Mouse (Mus musculus) left cerebral cortex, postnatal 25 days (tissue): Measurements from ENCODE around the gene Wdr83os. TPM values are rescaled to one million over a fixed set of nuclear protein-coding genes. Genes with fewer than 3 reads are reported as not detected.
A peak's percentile ranks its signal among the peaks of the same experiment; 100 is the strongest.
"Not testable (repeated sequence)": the region's sequence is repeated elsewhere in the genome, so short reads cannot be mapped to it uniquely, and the experiment has no call there.

Source experiments
- DNase-seq, 2 experiments: peaks; one replicate each; pipeline ENCODE4 v3.0.0; 2022; ENCODE audit warnings: low spot score in 2 of 2, mixed read lengths in 1 of 2
- intact Hi-C: fragments of 180-260 bp; cut with DNase I; formaldehyde crosslinking; loops from one replicate; pipeline ENCODE4 v1.15.1; 2025
- microRNA-seq, 2 experiments: library from miRNA; unstranded; fragments of <30 nt; microRNA quantifications; one replicate each; pipeline ENCODE4 v1.2.0; 2022
- total RNA-seq, 2 experiments: library from RNA; stranded (reverse); gene quantifications; 2 replicates each; pipeline ENCODE4 v1.2.3; 2021

Wdr83os gene
- total RNA-seq, 2 experiments from 2014 or later, result 49.8 to 54.5 TPM

DNA sequence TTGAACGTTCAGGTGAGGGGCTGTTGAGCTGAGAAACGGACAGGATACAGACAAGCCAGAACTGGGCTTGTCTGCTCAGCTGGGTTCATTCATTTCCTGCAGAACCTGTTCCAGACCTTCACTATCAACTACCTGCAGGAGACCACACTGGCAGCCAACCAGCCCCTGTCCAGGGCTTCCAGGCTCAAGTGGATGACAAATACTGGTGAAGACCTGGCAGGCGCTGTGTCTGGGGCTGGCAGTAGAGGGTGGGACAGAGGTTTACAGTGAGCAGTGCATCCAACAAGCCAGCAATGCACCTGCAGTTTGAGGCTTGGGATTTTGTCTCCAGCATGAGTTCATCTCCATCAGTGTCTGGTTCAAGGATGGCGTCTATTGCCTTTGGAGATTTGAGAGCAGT is 16.3 kb downstream of the Wdr83os start:
- DNase-seq, result no peak
- intact Hi-C loops, result no loop called here

- DNase-seq, result no peak
- intact Hi-C loops, result no loop called here
These were observed 19.6 kb downstream of the Wdr83os start for GRCm38 (mm10) chr8:85100076-85100665.

- intact Hi-C loops, result no loop called here
- no peak for DNase-seq
These were observed 32.7 kb downstream of the Wdr83os start for GRCm38 (mm10) chr8:85113241-85113640.

- intact Hi-C loops, result no loop called here
- no peak for DNase-seq
These were observed 35.0 kb downstream of the Wdr83os start for GRCm38 (mm10) chr8:85115501-85115900.

DNA sequence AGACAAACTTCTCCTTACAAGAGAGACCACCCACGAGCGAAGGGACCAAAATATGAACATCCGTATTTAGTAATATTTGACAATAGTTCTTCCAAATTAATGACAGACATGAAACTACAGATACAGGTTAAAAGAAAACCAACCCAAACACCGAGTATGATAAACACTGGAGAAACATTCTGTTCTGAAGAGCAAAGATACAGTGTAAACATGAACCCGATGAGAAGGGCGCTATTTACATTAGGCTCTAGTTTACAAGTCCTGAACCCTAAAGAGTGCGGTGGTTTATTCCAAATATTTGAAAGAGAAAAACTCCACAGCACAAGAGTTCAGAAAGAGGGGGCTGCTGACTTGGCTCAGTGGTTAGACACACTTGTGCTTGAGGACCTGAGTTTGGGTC is 36.4 kb downstream of the Wdr83os start:
- no peak for DNase-seq
- intact Hi-C loops, result no loop called here

DNA sequence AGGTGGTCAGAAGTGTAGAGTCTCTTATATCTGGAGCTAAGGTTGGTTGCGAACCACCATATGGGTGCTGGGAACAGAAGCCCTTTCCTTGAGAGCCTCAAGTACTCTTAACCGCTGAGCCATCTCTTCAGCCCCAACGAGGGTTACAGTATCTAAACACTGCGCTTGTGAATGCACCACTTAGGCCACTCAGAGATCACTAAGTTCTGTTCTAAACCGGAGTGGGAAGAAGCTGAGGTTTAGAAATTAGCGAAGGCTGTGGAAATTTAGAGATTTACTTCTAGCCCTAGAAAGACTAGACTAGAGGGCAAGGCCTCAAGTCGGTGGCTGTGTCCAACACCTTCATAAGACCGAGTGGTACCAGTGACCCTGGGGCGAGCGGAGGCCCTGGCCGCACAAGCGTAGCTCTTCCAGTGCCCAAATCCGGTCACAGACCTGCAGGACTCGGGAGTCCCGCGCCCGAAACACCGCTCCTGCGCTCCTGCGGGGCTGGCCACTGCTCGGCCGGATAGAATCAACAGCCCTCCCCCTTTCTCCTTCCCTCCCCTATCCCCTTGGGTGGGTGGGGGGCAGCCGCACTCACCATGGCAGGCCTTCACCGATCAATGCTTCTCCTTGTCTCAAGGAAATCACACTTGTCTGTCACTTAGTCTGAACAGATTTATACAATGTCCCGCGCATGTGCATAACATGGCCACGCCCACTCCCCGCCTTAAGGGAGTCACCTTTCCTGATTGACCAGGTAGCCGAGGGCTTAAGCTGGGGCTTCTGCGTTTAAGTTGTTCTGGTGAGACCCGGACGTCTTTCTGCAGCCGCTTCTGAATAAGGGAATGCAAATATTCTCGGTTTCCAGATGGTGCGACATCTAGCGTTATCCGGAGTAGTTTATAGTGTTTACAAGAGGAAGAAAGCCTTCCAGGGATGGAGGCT is 38.8 kb downstream of the Wdr83os start:
- intact Hi-C loops, result no loop called here
- DNase-seq, result peak; percentile 81 to 92

DNA sequence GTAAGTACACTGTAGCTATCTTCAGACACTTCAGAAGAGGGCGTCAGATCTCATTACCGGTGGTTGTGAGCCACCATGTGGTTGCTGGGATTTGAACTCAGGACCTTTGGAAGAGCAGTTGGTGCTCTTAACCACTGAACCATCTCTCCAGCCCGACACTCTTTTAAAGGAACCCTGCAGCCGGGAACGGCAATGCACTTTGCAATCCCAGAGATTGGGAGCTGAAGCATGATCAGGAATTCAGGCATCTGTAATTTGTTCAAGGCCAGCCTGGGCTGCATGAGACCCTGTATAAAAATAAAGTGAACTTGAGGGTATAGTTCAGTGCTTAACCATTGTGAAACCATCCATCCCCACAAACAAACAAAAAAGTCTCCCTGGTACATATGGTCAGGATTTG is 39.7 kb downstream of the Wdr83os start:
- intact Hi-C loops, DNase-seq: not testable (repeated sequence)

DNA sequence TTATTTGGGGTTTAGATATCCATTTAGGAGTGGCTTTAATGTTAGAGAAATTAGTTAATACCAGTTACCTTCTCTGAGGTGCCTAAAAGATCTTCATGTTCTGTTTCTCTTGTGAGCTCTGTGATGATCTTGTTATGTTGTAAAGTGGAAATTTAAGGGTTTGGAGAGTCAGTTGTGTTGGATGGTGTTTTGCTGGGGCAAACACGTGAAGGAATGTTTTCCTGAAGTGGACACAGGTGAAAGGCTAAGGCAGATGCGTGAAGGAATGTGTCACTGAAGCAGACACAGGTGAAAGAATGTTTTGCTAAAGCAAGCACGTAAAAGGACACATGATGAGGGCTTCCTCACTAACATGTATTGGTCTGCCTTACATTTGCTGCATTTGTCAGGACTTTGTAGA is 42.5 kb downstream of the Wdr83os start, which contains the start of gene Zfp791:
Gene Zfp791, minus strand, starts transcription at position 101 of the 400 bp plus-strand sequence.
- intact Hi-C loops, result no loop called here
- DNase-seq, result no peak

DNA sequence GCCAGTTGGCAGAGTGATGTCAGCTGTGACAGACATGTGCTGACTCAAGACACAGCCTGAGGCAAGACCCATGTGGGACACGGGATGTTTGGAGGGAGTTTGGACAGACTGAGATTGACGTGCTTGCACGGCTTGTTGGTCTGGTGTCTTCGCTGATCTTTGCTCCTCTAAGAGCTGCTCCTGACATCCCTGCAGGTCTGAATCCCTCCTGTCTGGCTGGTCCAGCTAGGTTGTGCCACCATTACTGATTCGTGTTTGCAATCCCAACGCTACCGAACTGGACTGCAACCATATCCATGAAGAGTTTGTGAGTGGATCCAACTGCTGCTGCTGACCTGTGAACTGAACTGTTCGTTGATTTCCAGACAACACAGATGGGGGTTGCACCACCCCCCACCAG is 43.2 kb downstream of the Wdr83os start:
- intact Hi-C loops, result no loop called here
- DNase-seq, result no peak

Small RNAs within 50 kb of the gene (microRNA-seq; reads per million reads assigned to microRNA genes)
- gene Gm23388 (0 reads per million in 2 experiments), gene Mir7070 (5.2 to 7.7 reads per million in 2 experiments)

Other genes with a start within 250 kb of the Wdr83os start
- 10 to 100 TPM; 23.4 to 24.7 TPM for gene Gadd45gip1, start 249.2 kb upstream of the Wdr83os start, total RNA-seq
- gene Rad23a, start 240.1 kb upstream of the Wdr83os start, total RNA-seq, result 10 to 100 TPM; 67.8 to 73.7 TPM
- gene Calr, start 233.8 kb upstream of the Wdr83os start, total RNA-seq, result 100 to 1,000 TPM; 562 to 564 TPM
- 10 to 100 TPM; 42.5 to 46.0 TPM for gene Farsa, start 223.8 kb upstream of the Wdr83os start, total RNA-seq
- 1 to 10 TPM; 6.4 to 6.5 TPM for gene Syce2, start 208.6 kb upstream of the Wdr83os start, total RNA-seq
- 10 to 100 TPM; 31.3 to 38.3 TPM for gene Gcdh, start 186.8 kb upstream of the Wdr83os start, total RNA-seq
- not detected for gene Klf1, start 178.8 kb upstream of the Wdr83os start, total RNA-seq
- gene Dnase2a, start 172.2 kb upstream of the Wdr83os start, total RNA-seq, result 1 to 10 TPM; 3.5 to 4.0 TPM
- gene Mast1, start 143.4 kb upstream of the Wdr83os start, total RNA-seq, result 10 to 100 TPM; 85.7 to 90.3 TPM
- 1 to 10 TPM in 1 of 2 experiments, under 1 TPM in 1; 0.71 to 1.1 TPM for gene Rtbdn, start 133.7 kb upstream of the Wdr83os start, total RNA-seq
- gene Gm49661, start 111.3 kb upstream of the Wdr83os start, total RNA-seq, result 1 to 10 TPM in 1 of 2 experiments, not detected in 1; 3.5 TPM
- 100 to 1,000 TPM; 340 to 356 TPM for gene Prdx2, start 111.2 kb upstream of the Wdr83os start, total RNA-seq
- gene Rnaseh2a, start 111.0 kb upstream of the Wdr83os start, total RNA-seq, result 10 to 100 TPM; 40.7 to 42.2 TPM
- 10 to 100 TPM; 73.3 to 85.1 TPM for gene Junb, start 102.0 kb upstream of the Wdr83os start, total RNA-seq
- 1 to 10 TPM; 7.2 to 8.5 TPM for gene Hook2, start 90.1 kb upstream of the Wdr83os start, total RNA-seq
- not detected for gene Best2, start 66.2 kb upstream of the Wdr83os start, total RNA-seq
- gene Asna1, start 55.5 kb upstream of the Wdr83os start, total RNA-seq, result 100 to 1,000 TPM; 118 to 122 TPM
- 100 to 1,000 TPM; 115 to 129 TPM for gene Trir, start 53.9 kb upstream of the Wdr83os start, total RNA-seq
- 100 to 1,000 TPM; 155 to 175 TPM for gene Tnpo2, start 43.8 kb upstream of the Wdr83os start, total RNA-seq
- gene Fbxw9, start 20.7 kb upstream of the Wdr83os start, total RNA-seq, result 10 to 100 TPM; 23.9 to 24.0 TPM
- gene Gm5741, start 12.8 kb upstream of the Wdr83os start, total RNA-seq, result 1 to 10 TPM in 1 of 2 experiments, not detected in 1; 1.4 TPM
- 10 to 100 TPM; 54.3 to 64.3 TPM for gene Dhps, start 9.0 kb upstream of the Wdr83os start, total RNA-seq
- gene Wdr83, start 566 bp downstream of the Wdr83os start, total RNA-seq, result 10 to 100 TPM; 24.2 to 26.3 TPM
- 10 to 100 TPM; 38.8 to 39.3 TPM for gene Man2b1, start 2.5 kb downstream of the Wdr83os start, total RNA-seq
- gene Zfp791, start 42.4 kb downstream of the Wdr83os start, total RNA-seq, result 1 to 10 TPM; 6.9 to 7.7 TPM
- not detected for gene Cks1brt, start 71.2 kb downstream of the Wdr83os start, total RNA-seq
- not detected for gene Olfr371, start 145.2 kb downstream of the Wdr83os start, total RNA-seq
- 10 to 100 TPM; 27.1 to 31.9 TPM for gene Orc6, start 218.9 kb downstream of the Wdr83os start, total RNA-seq
- 100 to 1,000 TPM; 137 to 143 TPM for gene Vps35, start 219.1 kb downstream of the Wdr83os start, total RNA-seq